Mouse (Mus musculus) hindlimb bud, embryonic 11.5 days (tissue): ENCODE measurements around the gene Lrig1.
"Not testable (repeated sequence)": the region's sequence is repeated elsewhere in the genome, so short reads cannot be mapped to it uniquely, and the experiment has no call there.

ENCODE experiments used
- DNase-seq: peaks from one replicate; pipeline ENCODE4 v3.0.0-alpha.2; 2012; ENCODE audit warnings: low read depth, low spot score; ENCODE audit errors: extremely low spot score

Gene Lrig1

DNA sequence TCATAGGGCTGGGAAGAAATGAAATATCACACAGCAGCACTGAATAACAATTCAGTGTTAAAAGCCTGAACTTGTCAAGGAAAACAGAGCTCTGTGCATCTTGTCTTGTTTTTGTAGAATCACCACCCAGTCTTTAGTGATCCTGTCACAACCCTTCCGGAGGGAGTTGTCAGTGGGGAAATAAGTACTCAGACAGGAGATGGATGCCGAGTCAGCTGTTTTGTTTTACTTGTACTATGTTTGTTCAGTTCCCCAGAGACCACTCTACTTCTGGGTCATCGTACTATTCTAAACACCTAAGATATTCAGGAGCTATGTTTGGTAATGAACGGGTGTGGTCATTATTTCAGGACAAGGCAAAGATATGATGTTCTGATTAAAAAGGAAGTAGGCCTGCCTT, 111.6 kb downstream of the Lrig1 start:
- no peak for DNase-seq

DNA sequence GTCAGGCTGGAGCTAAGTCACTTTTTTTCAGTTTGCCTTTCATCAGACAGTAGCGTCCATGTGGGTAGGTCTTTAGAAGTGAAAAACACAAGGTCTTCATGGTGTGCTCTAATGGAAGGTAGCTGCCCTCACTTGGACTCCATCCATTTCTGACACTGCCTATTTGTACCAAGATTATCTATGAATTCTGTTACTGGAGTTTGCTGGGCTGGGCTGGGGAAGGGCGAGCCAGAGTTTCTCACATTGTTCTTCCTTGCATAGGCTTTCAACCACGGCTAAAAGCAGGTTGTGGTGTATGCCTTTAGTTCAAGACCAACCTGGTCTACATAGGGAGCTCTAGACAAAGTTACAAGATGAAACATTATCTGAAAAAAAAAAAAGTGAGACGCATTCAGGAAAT, 115.0 kb downstream of the Lrig1 start:
- no peak for DNase-seq

DNA sequence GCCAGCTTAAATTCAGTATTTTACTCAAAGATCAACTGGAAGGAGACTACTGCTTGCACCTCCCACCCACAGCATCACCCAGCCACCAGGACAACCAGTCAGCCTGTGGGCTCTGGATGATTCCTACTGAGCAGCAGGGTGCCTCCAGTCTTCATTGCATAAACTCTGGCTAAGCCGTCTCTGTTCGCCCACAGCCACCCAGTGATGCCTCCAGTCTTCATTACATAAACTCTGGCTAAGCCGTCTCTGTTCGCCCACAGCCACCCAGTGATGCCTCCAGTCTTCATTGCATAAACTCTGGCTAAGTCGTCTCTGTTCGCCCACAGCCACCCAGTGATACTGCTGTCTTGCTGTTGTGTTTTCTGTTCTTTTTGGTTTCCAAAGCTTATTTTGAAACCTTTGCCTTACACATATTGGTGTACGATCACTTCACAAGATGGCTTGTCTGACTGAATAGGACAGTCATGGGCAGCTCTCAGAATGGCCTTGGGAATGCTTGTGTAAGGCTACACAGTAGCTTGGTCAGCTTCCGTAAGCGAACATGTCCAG, 115.7 kb downstream of the Lrig1 start:
- no peak for DNase-seq

DNA sequence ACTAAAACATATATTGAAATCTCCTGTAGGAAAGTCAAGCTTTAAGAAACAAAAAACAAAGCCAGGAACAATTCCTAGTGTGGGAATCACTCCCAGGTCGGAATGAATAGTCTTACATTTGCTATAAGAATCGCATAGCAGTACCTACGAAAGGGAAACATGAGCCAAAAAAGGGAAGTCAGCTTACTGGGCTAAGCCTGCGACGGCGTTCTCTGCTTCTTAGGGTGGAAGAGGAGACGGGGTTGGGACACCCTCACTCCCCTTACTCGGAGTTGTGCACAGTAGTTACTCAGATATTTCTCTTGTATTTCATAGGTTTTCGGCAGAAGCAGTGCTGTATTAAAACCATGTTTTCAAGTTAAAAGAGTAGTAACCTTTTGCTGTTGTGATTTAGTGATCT, 117.9 kb downstream of the Lrig1 start:
- DNase-seq, result no peak

DNA sequence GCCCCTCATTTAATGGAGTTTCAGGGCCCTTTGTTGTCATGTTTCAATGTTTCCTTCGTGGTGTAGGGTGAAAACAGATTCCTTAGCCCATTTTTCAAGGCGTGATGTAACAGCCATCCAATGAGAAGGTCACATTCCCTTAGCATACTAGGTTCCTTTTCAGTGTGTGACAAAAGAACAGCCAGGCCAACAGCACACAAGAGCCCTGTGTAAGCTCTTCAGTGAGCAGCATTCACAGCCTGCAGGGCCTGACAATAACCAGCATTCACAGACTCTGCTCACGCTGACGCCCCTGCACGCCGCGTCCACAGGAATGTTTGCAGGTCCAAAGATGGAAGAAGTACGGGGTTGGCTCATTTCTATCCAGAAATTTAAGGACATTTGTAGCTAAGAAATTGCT, 122.0 kb downstream of the Lrig1 start:
- DNase-seq, result no peak

DNA sequence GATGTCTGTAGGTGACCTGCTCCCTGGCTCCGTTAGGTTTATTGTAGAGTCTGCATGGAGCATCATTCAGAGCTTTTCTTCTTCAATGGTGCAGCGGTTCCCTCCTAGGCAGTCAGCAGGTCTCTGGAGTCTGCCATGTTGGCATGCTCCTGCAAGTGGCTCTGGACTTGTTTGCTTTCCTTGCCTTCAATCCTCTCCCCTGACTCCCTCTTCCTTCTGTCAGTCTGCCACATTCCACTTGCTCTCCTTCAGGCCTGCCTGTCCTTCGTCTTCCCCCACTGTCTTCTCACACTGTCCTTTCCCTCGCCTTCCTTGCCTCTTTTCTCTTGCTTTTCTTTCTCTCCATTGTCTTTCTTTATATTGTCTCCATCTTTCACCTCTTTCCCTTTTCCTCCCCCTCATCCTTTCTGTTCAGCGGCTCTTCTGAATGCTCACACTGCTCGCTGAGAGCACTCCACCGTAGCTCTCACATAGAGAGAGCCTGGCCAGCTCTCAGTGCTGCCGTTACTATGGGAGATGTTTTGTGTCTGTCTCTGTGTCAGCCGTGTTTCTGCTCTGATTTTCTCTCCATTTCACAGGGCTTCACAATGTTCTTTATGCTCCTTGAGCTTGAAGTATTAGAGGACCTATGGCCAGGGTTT, 124.3 kb downstream of the Lrig1 start:
- DNase-seq, result no peak

DNA sequence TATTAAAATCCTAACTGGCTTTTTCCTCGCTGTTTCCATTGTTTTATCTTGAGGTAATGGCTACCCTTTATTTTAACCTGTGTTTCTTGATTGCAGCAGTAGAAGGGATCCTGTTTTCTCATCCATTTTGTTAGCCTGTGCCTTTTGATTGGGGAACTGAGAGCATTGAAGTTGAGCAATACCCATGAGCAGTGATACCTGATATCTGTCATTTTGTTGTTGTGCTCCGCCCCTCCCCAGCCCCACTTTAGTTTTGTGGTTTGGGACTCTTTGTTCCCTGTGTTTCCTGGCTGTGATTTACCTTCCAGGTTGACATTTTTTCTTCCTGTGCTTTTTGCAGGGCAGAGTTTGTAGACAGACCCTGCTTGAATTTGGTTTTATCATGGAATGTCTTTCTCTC, 131.9 kb downstream of the Lrig1 start:
- no peak for DNase-seq

DNA sequence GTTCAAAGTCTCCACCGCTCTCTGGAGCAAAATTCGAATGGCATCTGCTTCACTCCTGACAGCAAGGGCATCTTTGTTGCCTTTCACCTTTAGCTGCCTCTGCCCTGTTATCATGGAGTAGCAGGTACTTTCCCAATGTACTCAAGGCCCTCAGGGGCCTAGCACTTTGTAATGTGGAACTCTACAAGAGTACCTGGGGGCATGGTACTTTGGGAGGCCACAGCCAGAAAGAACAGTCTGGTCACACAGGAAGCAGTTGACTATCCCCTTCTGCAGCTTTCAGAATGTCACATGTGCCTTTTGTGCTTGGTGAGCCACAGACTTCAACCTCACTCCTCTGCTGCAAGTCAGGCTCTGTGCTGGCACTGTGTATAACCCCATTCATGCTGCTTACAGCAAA, 134.2 kb downstream of the Lrig1 start:
- no peak for DNase-seq

DNA sequence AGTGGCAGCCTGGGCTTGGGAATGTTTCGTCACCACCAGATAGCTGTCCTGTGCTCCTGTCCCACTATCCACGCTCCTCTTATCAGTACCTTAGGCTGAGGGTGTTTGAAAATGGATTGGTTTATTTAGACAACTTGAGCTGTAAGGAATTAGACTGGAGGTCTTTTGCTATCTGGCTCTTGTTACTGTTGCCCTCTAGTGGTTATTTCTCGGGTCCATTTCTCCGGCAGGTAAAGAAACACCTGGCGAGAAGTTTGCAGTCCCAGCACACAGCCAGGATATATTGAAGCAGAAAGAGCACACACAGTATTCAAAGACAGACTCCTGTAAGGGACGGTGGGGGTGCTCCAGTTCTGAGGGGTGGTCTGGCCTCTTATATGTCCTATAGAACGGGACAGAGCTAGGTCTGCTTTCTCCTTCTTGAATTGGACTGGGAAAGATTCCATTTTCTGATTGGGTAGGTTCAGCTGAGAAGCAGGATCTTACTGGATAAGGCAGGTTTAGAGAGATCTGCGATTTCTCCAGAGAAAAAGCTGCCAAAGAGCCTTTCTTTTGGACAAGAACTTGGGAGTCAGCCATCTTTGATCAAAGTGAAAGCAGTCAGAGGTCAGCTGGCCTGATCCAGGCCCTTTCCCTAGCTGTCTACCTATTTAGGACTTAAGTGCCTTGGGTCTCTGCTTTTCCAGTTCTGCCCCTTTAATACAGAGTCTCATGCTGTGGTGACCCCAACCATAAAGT, 136.6 kb downstream of the Lrig1 start:
- no peak for DNase-seq

DNA sequence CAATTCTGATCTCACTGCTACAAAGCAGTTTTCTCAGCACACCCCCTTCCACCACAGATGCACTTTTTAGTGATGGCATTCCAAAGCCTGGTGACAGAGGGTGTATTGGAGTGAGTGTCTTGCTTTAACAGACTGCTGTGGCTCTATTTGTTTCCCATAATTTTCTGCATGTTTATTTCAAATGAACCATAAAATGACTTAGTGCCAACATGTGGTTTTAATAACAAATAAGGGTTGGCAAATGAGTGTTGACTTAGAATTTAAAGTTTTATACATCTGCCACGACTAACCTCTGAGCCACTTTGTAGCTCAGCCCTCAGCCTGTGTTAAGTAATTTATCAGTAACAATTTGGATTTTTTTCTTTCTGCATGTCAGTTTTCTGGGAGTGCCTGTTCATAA, 138.6 kb downstream of the Lrig1 start:
- no peak for DNase-seq

DNA sequence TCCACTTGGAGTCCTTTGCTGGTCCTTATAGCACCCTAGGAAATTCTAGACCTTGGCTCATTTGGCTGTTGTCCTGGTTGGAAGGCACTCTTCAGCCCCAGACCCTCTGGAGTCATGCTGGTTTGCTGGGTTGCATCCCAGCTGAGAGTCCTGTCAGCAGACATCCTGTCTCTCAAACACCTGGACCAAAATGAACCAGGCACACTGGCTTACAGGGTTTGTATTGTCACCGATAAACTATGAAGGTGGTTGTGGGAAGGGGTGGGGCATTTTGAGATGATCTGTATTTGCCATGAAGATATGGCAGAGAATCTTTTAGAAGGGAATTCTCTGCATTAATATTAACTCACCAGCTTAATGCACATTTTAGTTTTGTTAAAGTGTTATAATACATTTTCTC, 139.1 kb downstream of the Lrig1 start:
- DNase-seq, result no peak

DNA sequence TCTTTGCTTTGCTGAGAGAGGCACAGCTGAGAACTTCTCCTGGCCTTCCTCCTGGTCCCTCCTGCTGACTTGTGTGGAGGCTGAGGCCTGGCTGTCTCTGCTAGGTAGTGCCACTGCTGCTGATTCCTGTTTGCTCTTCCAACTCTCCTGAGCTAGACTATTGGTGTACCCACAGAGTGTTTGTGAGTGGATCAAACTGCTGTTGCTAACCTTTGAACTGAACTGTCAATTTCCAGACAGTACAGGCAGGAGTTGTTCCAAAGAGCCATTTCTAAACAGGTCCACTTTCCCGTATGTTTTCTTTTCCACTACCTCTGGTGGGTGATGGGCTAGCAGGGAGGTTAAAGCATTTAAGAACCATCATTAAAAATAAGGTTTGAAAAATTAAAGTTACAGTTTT, 141.4 kb downstream of the Lrig1 start:
- not testable (repeated sequence) for DNase-seq
